Mouse (Mus musculus) heart, embryonic 11.5 days (tissue): ENCODE measurements around the gene Stt3b. TPM values are rescaled to one million over a fixed set of nuclear protein-coding genes. Genes with fewer than 3 reads are reported as not detected.

Source experiments
- ATAC-seq: fragments of 200-750 bp; cut with Nextera tagmentation; replicated peaks from 2 replicates; pipeline ENCODE4 v1.8.0; 2017; ENCODE audit warnings: moderate library complexity; ENCODE audit not compliant: insufficient number of reproducible peaks, low FRiP score, low TSS enrichment
- H3K27ac ChIP-seq: fragments of 300-500 bp; sonication (generic); 2 replicates; pipeline ENCODE4 v1.5.1; 2014; ENCODE audit warnings: mild to moderate bottlenecking, low read depth, low read length
- H3K27me3 ChIP-seq: fragments of 300-500 bp; sonication (generic); 2 replicates; pipeline ENCODE4 v1.6.1; 2014; ENCODE audit warnings: mild to moderate bottlenecking, low read length, mixed read lengths; ENCODE audit not compliant: control insufficient read depth, insufficient read depth
- H3K36me3 ChIP-seq: fragments of 300-500 bp; sonication (generic); 2 replicates; pipeline ENCODE4 v1.6.1; 2014; ENCODE audit warnings: mild to moderate bottlenecking, low read length, moderate library complexity, mixed read lengths; ENCODE audit not compliant: control insufficient read depth, insufficient read depth
- H3K4me1 ChIP-seq: fragments of 300-500 bp; sonication (generic); 2 replicates; pipeline ENCODE4 v1.6.1; 2014; ENCODE audit warnings: low read length; ENCODE audit not compliant: control insufficient read depth, insufficient read depth
- H3K4me2 ChIP-seq: fragments of 300-500 bp; sonication (generic); 2 replicates; pipeline ENCODE4 v1.6.1; 2014; ENCODE audit warnings: mild to moderate bottlenecking, moderate library complexity
- H3K4me3 ChIP-seq: fragments of 300-500 bp; sonication (generic); 2 replicates; pipeline ENCODE4 v1.5.1; 2014; ENCODE audit warnings: low read depth, low read length
- H3K9ac ChIP-seq: fragments of 300-500 bp; sonication (generic); 2 replicates; pipeline ENCODE4 v1.6.1; 2014; ENCODE audit warnings: mild to moderate bottlenecking, low read depth, low read length, moderate library complexity
- H3K9me3 ChIP-seq: fragments of 300-500 bp; sonication (generic); replicated peaks from 2 replicates; pipeline ENCODE4 v1.6.1; 2016; ENCODE audit warnings: low read length; ENCODE audit not compliant: control insufficient read depth
- WGBS: fragments of 180-500 bp; shearing (Covaris S2); extraction: QIAGEN DNeasy Blood & Tissue Kit; methylation state at CpG from one replicate; pipeline ENCODE4 v1.1.7; 2014; ENCODE audit not compliant: insufficient replicate concordance; 5-methylcytosine and 5-hydroxymethylcytosine counted together
- polyA plus RNA-seq: library from polyadenylated mRNA; unstranded; fragments of >200 nt; fragmentation: Nextera tagmentation; extraction: Ambion mirVana; gene quantifications from 2 replicates; pipeline ENCODE4 v1.2.1, GENCODE M21; 2014

Stt3b gene
- polyA plus RNA-seq = 84.7 and 102 TPM in 2 replicates

- Histone ChIP-seq H3K4me2 (peak within 1 kb of the TSS; percentile 80), H3K27ac (peak within 1 kb of the TSS; percentile 98), H3K27me3 (no peaks in the 10 kb centered on the region), H3K9me3 (no peaks in the 10 kb centered on the region), H3K9ac (peak within 1 kb of the TSS; percentile 99), H3K36me3 (no peaks in the 10 kb centered on the region), H3K4me1 (peaks cover 18% of the 10 kb centered on the region), H3K4me3 (peak within 1 kb of the TSS; percentile 99)
- ATAC-seq = peak; percentile 94
- WGBS = 0% methylated on average over 91 of the region's 91 CpGs
Measured at GRCm38 (mm10) chr9:115310346-115311222, at the start of gene Stt3b. Stt3b (minus strand) TSS chr9:115310421.

DNA sequence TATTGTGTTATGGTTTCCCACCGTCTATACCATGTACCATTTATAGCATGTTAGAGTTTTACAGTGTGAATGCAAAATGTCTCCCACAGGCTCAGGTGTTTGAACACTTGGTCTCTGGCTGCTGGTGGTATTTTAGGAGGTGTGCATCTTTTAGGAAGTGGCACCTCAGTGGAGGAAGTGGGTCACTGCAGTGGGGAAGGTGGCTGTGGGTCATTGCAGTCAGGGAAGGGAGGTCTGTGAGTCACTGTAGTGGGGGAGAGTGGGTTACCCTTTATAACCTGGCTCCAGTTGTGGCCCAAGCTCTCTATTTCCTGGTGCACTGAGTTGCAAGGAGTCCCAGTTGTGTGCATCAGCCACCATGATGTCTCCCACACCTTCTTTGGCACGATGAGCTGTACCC lies 48.2 kb upstream of the Stt3b start:
- Histone ChIP-seq H3K4me2 (no peak overlapping the region), H3K27me3 (no peaks in the 10 kb centered on the region), H3K9me3 (no peaks in the 10 kb centered on the region), H3K36me3 (no peaks in the 10 kb centered on the region), H3K4me1 (peaks cover 5% of the 10 kb centered on the region; the same call in 1 of the 2 replicates), H3K4me3 (no peak overlapping the region), H3K9ac (no peak overlapping the region), H3K27ac (no peak overlapping the region)
- 82% methylated on average over 2 of the region's 2 CpGs for WGBS
- no peak for ATAC-seq

- no peak overlapping the region for H3K27ac ChIP-seq
- ATAC-seq = no peak
- H3K4me3 ChIP-seq = no peak overlapping the region
- H3K4me1 ChIP-seq = peaks cover 5% of the 10 kb centered on the region; the same call in 1 of the 2 replicates
- no peaks in the 10 kb centered on the region for H3K36me3 ChIP-seq
- no peak overlapping the region for H3K4me2 ChIP-seq
- no peak overlapping the region for H3K9ac ChIP-seq
- H3K9me3 ChIP-seq = no peaks in the 10 kb centered on the region
- WGBS = 73% methylated on average over 1 of the region's 1 CpGs
- no peaks in the 10 kb centered on the region for H3K27me3 ChIP-seq
Measured at GRCm38 (mm10) chr9:115357996-115358395, 47.8 kb upstream of the Stt3b start.

GRCm38 (mm10) chr9:115356731-115357458 lies 46.7 kb upstream of the Stt3b start:
- WGBS = 37% methylated on average over 19 of the region's 19 CpGs
- ATAC-seq = no peak
- no peaks in the 10 kb centered on the region for H3K36me3 ChIP-seq
- no peak overlapping the region for H3K4me2 ChIP-seq
- H3K27ac ChIP-seq = no peak overlapping the region
- H3K9me3 ChIP-seq = no peaks in the 10 kb centered on the region
- peaks cover 5% of the 10 kb centered on the region; the same call in 1 of the 2 replicates for H3K4me1 ChIP-seq
- no peak overlapping the region for H3K4me3 ChIP-seq
- no peak overlapping the region for H3K9ac ChIP-seq
- no peaks in the 10 kb centered on the region for H3K27me3 ChIP-seq

GRCm38 (mm10) chr9:115355972-115356371 lies 45.8 kb upstream of the Stt3b start:
- no peak for ATAC-seq
- H3K27me3 ChIP-seq = no peaks in the 10 kb centered on the region
- no peaks in the 10 kb centered on the region for H3K36me3 ChIP-seq
- H3K27ac ChIP-seq = no peak overlapping the region
- H3K9ac ChIP-seq = no peak overlapping the region
- no peak overlapping the region for H3K4me2 ChIP-seq
- no peak overlapping the region for H3K4me3 ChIP-seq
- peaks cover 5% of the 10 kb centered on the region; the same call in 1 of the 2 replicates for H3K4me1 ChIP-seq
- H3K9me3 ChIP-seq = no peaks in the 10 kb centered on the region
- WGBS = 28% methylated on average over 5 of the region's 5 CpGs

GRCm38 (mm10) chr9:115349741-115350512 lies 39.7 kb upstream of the Stt3b start:
- Histone ChIP-seq H3K27ac (no peak overlapping the region), H3K4me3 (no peak overlapping the region), H3K4me1 (peaks cover 6% of the 10 kb centered on the region), H3K9ac (no peak overlapping the region), H3K4me2 (no peak overlapping the region), H3K27me3 (no peaks in the 10 kb centered on the region), H3K36me3 (no peaks in the 10 kb centered on the region), H3K9me3 (no peaks in the 10 kb centered on the region)
- WGBS = 62% methylated on average over 4 of the region's 4 CpGs
- ATAC-seq = no peak

DNA sequence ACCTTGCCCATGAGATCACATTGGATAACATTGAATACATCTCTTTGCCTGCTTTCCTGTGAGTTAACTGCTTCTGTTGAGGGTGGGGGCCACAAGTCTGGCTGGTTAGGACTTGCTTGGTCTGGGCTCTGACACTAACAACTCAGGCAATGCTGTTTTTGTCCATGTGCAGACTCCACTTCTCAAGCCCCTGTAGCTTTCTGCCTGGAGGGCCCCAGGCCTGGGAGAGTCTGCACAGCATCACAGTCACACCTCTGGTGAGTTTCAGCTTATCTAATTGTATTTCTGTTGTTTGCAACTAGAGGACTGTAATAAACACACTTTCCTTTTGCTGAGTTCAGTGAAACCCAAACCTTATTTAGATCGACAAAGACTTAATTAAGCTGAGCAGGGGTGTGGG lies 38.9 kb upstream of the Stt3b start:
- peak; percentile 55; the same call in 1 of the 2 replicates for ATAC-seq
- WGBS = 17% methylated on average over 1 of the region's 1 CpGs

GRCm38 (mm10) chr9:115344930-115345329 lies 34.7 kb upstream of the Stt3b start:
- 90% methylated on average over 3 of the region's 3 CpGs for WGBS
- Histone ChIP-seq H3K4me1 (peaks cover 6% of the 10 kb centered on the region), H3K27ac (no peak overlapping the region), H3K9ac (no peak overlapping the region), H3K27me3 (no peaks in the 10 kb centered on the region), H3K9me3 (no peaks in the 10 kb centered on the region), H3K36me3 (no peaks in the 10 kb centered on the region), H3K4me3 (no peak overlapping the region), H3K4me2 (no peak overlapping the region)
- no peak for ATAC-seq

More for the DNA sequence above, 38.9 kb upstream of the Stt3b start:
- H3K9me3 ChIP-seq = no peaks in the 10 kb centered on the region
- no peak overlapping the region for H3K4me3 ChIP-seq
- H3K9ac ChIP-seq = no peak overlapping the region
- peak overlapping the region; percentile 35; the same call in 1 of the 2 replicates for H3K27ac ChIP-seq
- no peaks in the 10 kb centered on the region for H3K36me3 ChIP-seq
- H3K4me2 ChIP-seq = no peak overlapping the region
- H3K27me3 ChIP-seq = no peaks in the 10 kb centered on the region
- H3K4me1 ChIP-seq = peaks cover 6% of the 10 kb centered on the region
